Mouse (Mus musculus): ENCODE data around the gene Zfp759. TPM values are rescaled to one million over a fixed set of nuclear protein-coding genes. Genes with fewer than 3 reads are reported as not detected.
"Not testable (repeated sequence)": the region's sequence is repeated elsewhere in the genome, so short reads cannot be mapped to it uniquely, and the experiment has no call there.

Zfp759 gene
- polyA plus RNA-seq, 1 experiment: 0.09 TPM

- WGBS: 55% methylated on average over 9 of the region's 9 CpGs
- Histone ChIP-seq H3K27me3 (ENCODE audit: control insufficient read depth, insufficient read depth, low read length) (peaks cover 2% of the 10 kb centered on the region; the same call in 1 of the 2 replicates), H3K4me1 (ENCODE audit: control insufficient read depth, insufficient read depth, insufficient read length) (peaks cover 9% of the 10 kb centered on the region; the same call in 1 of the 2 replicates), H3K36me3 (ENCODE audit: control insufficient read depth, insufficient read depth, low read length) (no peaks in the 10 kb centered on the region; the same call in 1 of the 2 replicates), H3K4me3 (ENCODE audit: extremely low read depth, insufficient read depth, insufficient read length) (no peak overlapping the region; the same call in 1 of the 2 replicates), H3K27ac (ENCODE audit: insufficient read depth, low read length) (no peak overlapping the region)
- DNase-seq (ENCODE audit: low read depth in 1 of 2, low spot score in 2 of 2): no peak
- TF ChIP-seq POLR2A (IDR thresholded peaks at IDR 0.05; ENCODE audit: low read depth, low read length): no peak
- no peak for TF ChIP-seq CTCF (IDR thresholded peaks at IDR 0.05; ENCODE audit: extremely low read depth, insufficient read depth, insufficient read length, insufficient replicate concordance)
Measured at GRCm38 (mm10) chr13:67107681-67108080, 13.8 kb upstream of the Zfp759 start.

DNA sequence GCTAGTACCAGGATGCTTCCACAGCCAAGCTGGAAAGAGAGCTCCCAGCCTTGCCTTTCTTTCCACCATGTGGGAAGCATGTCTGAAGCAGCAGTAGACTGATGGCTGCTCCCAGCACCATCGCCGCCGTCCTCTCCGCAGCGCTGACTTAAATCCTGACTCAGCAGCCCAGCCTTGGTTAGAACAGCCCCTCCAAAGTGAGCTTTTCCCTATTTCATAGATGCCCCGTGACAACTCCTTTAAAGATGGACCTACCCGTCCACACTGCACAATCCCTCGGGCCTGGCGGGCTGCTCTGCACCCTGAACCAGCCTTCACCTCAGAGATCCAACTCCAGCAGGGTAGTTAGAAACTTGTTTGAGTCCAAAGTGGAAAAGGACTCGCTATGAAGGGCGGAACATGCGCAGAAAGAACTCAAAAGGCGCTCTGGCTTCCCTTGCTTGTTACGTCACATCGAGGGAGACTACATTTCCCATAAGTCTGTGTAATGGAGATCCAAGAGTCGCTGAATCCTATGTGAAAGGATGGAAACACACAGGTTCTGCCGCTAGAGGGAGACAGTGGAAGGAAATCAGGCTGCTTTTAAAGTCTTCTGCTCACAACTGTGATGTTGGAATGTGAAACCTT lies 13.2 kb upstream of the Zfp759 start, which contains the start of gene Gm28557:
TSS of gene Gm28557 (minus strand) at position 411 of the 627 bp plus-strand sequence.
- peaks cover 2% of the 10 kb centered on the region; the same call in 1 of the 2 replicates for H3K27me3 ChIP-seq (ENCODE audit: control insufficient read depth, insufficient read depth, low read length)
- DNase-seq (ENCODE audit: low read depth in 1 of 2, low spot score in 2 of 2): peak; percentile 85 to 96
- no peaks in the 10 kb centered on the region; the same call in 1 of the 2 replicates for H3K36me3 ChIP-seq (ENCODE audit: control insufficient read depth, insufficient read depth, low read length)
- TF ChIP-seq CTCF (IDR thresholded peaks at IDR 0.05; ENCODE audit: extremely low read depth, insufficient read depth, insufficient read length, insufficient replicate concordance): peak; percentile 45; the same call in 1 of the 2 replicates
- no peak; the same call in 1 of the 2 replicates for TF ChIP-seq POLR2A (IDR thresholded peaks at IDR 0.05; ENCODE audit: low read depth, low read length)
- peak within 1 kb of the TSS; percentile 93 for H3K4me3 ChIP-seq (ENCODE audit: extremely low read depth, insufficient read depth, insufficient read length)
- H3K4me1 ChIP-seq (ENCODE audit: control insufficient read depth, insufficient read depth, insufficient read length): peaks cover 9% of the 10 kb centered on the region; the same call in 1 of the 2 replicates
- peak within 1 kb of the TSS; percentile 83 for H3K27ac ChIP-seq (ENCODE audit: insufficient read depth, low read length)
- WGBS: under 1% methylated on average over 17 of the region's 17 CpGs

DNA sequence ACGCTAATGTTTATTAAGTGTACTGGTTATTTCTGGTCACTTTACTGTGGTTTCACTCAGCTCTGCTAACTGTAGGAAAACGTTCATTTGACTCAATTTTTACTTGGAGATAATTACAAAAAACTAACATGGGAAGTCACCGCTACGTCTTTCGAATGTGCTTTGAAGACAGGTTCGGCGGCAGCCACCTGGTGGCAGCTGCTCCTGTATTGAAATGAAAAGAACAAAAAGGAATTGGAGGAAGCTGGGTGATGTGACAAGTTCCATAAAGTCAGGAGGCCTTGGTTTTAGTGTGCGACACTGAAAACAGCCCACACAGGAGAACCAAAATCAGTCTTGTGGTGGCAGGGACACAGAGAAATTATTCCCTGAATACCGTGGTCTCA lies 12.6 kb upstream of the Zfp759 start:
- Histone ChIP-seq H3K27ac (ENCODE audit: insufficient read depth, low read length) (0 out of 2 replicates have a peak overlapping the region, but pooled peaks have one; percentile 22), H3K4me3 (ENCODE audit: extremely low read depth, insufficient read depth, insufficient read length) (peak overlapping the region; percentile 26; the same call in 1 of the 2 replicates), H3K36me3 (ENCODE audit: control insufficient read depth, insufficient read depth, low read length) (no peaks in the 10 kb centered on the region; the same call in 1 of the 2 replicates), H3K27me3 (ENCODE audit: control insufficient read depth, insufficient read depth, low read length) (peaks cover 2% of the 10 kb centered on the region; the same call in 1 of the 2 replicates), H3K4me1 (ENCODE audit: control insufficient read depth, insufficient read depth, insufficient read length) (peaks cover 9% of the 10 kb centered on the region; the same call in 1 of the 2 replicates)
- TF ChIP-seq CTCF (IDR thresholded peaks at IDR 0.05; ENCODE audit: extremely low read depth, insufficient read depth, insufficient read length, insufficient replicate concordance): peak; percentile 24; the same call in 1 of the 2 replicates
- no peak for TF ChIP-seq POLR2A (IDR thresholded peaks at IDR 0.05; ENCODE audit: low read depth, low read length)
- WGBS: 3% methylated on average over 9 of the region's 9 CpGs
- DNase-seq (ENCODE audit: low read depth in 1 of 2, low spot score in 2 of 2): peak in 1 of 2 experiments; percentile 47

GRCm38 (mm10) chr13:67112096-67112495 lies 9.4 kb upstream of the Zfp759 start:
- Histone ChIP-seq H3K4me1 (ENCODE audit: control insufficient read depth, insufficient read depth, insufficient read length) (peaks cover 9% of the 10 kb centered on the region; the same call in 1 of the 2 replicates), H3K4me3 (ENCODE audit: extremely low read depth, insufficient read depth, insufficient read length) (no peak overlapping the region), H3K27me3 (ENCODE audit: control insufficient read depth, insufficient read depth, low read length) (peaks cover 2% of the 10 kb centered on the region; the same call in 1 of the 2 replicates), H3K36me3 (ENCODE audit: control insufficient read depth, insufficient read depth, low read length) (no peaks in the 10 kb centered on the region), H3K27ac (ENCODE audit: insufficient read depth, low read length) (no peak overlapping the region)
- 84% methylated on average over 12 of the region's 12 CpGs for WGBS
- no peak for TF ChIP-seq CTCF (IDR thresholded peaks at IDR 0.05; ENCODE audit: extremely low read depth, insufficient read depth, insufficient read length, insufficient replicate concordance)
- no peak for TF ChIP-seq POLR2A (IDR thresholded peaks at IDR 0.05; ENCODE audit: low read depth, low read length)
- DNase-seq (ENCODE audit: low read depth in 1 of 2, low spot score in 2 of 2): no peak

GRCm38 (mm10) chr13:67113287-67113686 lies 8.2 kb upstream of the Zfp759 start:
- peaks cover 2% of the 10 kb centered on the region; the same call in 1 of the 2 replicates for H3K27me3 ChIP-seq (ENCODE audit: control insufficient read depth, insufficient read depth, low read length)
- peaks cover 3% of the 10 kb centered on the region; the same call in 1 of the 2 replicates for H3K4me1 ChIP-seq (ENCODE audit: control insufficient read depth, insufficient read depth, insufficient read length)
- no peaks in the 10 kb centered on the region for H3K36me3 ChIP-seq (ENCODE audit: control insufficient read depth, insufficient read depth, low read length)
- no peak for DNase-seq (ENCODE audit: low read depth in 1 of 2, low spot score in 2 of 2)
- no peak overlapping the region for H3K27ac ChIP-seq (ENCODE audit: insufficient read depth, low read length)
- H3K4me3 ChIP-seq (ENCODE audit: extremely low read depth, insufficient read depth, insufficient read length): no peak overlapping the region
- TF ChIP-seq CTCF (IDR thresholded peaks at IDR 0.05; ENCODE audit: extremely low read depth, insufficient read depth, insufficient read length, insufficient replicate concordance): no peak
- no peak for TF ChIP-seq POLR2A (IDR thresholded peaks at IDR 0.05; ENCODE audit: low read depth, low read length)
- 94% methylated on average over 2 of the region's 2 CpGs for WGBS

GRCm38 (mm10) chr13:67116163-67116562 lies 5.3 kb upstream of the Zfp759 start, which contains the start of gene Rslcan18:
Rslcan18 (minus strand) TSS chr13:67116263.
- H3K36me3 ChIP-seq (ENCODE audit: control insufficient read depth, insufficient read depth, low read length); H3K4me3 ChIP-seq (ENCODE audit: extremely low read depth, insufficient read depth, insufficient read length); H3K27me3 ChIP-seq (ENCODE audit: control insufficient read depth, insufficient read depth, low read length); H3K27ac ChIP-seq (ENCODE audit: insufficient read depth, low read length); DNase-seq (ENCODE audit: low read depth in 1 of 2, low spot score in 2 of 2); H3K4me1 ChIP-seq (ENCODE audit: control insufficient read depth, insufficient read depth, insufficient read length): not testable (repeated sequence)
- WGBS: 87% methylated on average over 8 of the region's 8 CpGs

- Histone ChIP-seq H3K27me3 (ENCODE audit: control insufficient read depth, insufficient read depth, low read length) (no peaks in the 10 kb centered on the region), H3K27ac (ENCODE audit: insufficient read depth, low read length) (no peak overlapping the region), H3K4me3 (ENCODE audit: extremely low read depth, insufficient read depth, insufficient read length) (no peak overlapping the region), H3K36me3 (ENCODE audit: control insufficient read depth, insufficient read depth, low read length) (no peaks in the 10 kb centered on the region), H3K4me1 (ENCODE audit: control insufficient read depth, insufficient read depth, insufficient read length) (no peaks in the 10 kb centered on the region)
- no peak for DNase-seq (ENCODE audit: low read depth in 1 of 2, low spot score in 2 of 2)
- 89% methylated on average over 1 of the region's 1 CpGs for WGBS
- TF ChIP-seq POLR2A (IDR thresholded peaks at IDR 0.05; ENCODE audit: low read depth, low read length) (no peak), CTCF (IDR thresholded peaks at IDR 0.05; ENCODE audit: extremely low read depth, insufficient read depth, insufficient read length, insufficient replicate concordance) (no peak)
Measured at GRCm38 (mm10) chr13:67124460-67124859, 3.0 kb downstream of the Zfp759 start.

GRCm38 (mm10) chr13:67127507-67127906 lies 6.0 kb downstream of the Zfp759 start:
- not testable (repeated sequence) for H3K36me3 ChIP-seq (ENCODE audit: control insufficient read depth, insufficient read depth, low read length); DNase-seq (ENCODE audit: low read depth in 1 of 2, low spot score in 2 of 2); H3K27me3 ChIP-seq (ENCODE audit: control insufficient read depth, insufficient read depth, low read length); H3K4me3 ChIP-seq (ENCODE audit: extremely low read depth, insufficient read depth, insufficient read length); H3K27ac ChIP-seq (ENCODE audit: insufficient read depth, low read length); H3K4me1 ChIP-seq (ENCODE audit: control insufficient read depth, insufficient read depth, insufficient read length)
- 81% methylated on average over 10 of the region's 10 CpGs for WGBS

All from spleen, adult 2 months (tissue).